Mouse (Mus musculus) lung, adult 2 months (tissue): ENCODE measurements at regions not wholly inside any gene's neighbourhood (a gene's known extent, or its start where the extent isn't known, plus 50 kb on each side); places are given as distances from the start of the nearest gene placed in this dataset.

Source experiments
- DNase-seq: peaks from one replicate; pipeline ENCODE4 v3.0.0; 2022
- H3K4me1 ChIP-seq: fragments of 200-500 bp; 2 replicates; pipeline ENCODE4 v1.6.1; 2011; ENCODE audit warnings: low read length; ENCODE audit not compliant: control insufficient read depth, insufficient read depth
- H3K4me3 ChIP-seq: fragments of 200-500 bp; replicated peaks from 2 replicates; pipeline ENCODE3; 2011; ENCODE audit warnings: low read depth, mild to moderate bottlenecking, control low read depth, low read length; ENCODE audit errors: extremely low read depth
- CTCF ChIP-seq: fragments of 200-500 bp; IDR thresholded peaks from 2 replicates; pipeline ENCODE4 v1.5.1; 2011; ENCODE audit warnings: mild to moderate bottlenecking, low read length, control low read depth; ENCODE audit not compliant: insufficient read depth
- POLR2A ChIP-seq: fragments of 200-500 bp; IDR thresholded peaks from 2 replicates; pipeline ENCODE4 v1.6.1; 2011; ENCODE audit warnings: low read depth, mild to moderate bottlenecking, control low read depth, low read length, borderline replicate concordance; ENCODE audit errors: extremely low read depth
- WGBS: fragments of 180-500 bp; shearing (Covaris S2); methylation state at CpG from one replicate; pipeline ENCODE4 v1.1.7; 2018; 5-methylcytosine and 5-hydroxymethylcytosine counted together

DNA sequence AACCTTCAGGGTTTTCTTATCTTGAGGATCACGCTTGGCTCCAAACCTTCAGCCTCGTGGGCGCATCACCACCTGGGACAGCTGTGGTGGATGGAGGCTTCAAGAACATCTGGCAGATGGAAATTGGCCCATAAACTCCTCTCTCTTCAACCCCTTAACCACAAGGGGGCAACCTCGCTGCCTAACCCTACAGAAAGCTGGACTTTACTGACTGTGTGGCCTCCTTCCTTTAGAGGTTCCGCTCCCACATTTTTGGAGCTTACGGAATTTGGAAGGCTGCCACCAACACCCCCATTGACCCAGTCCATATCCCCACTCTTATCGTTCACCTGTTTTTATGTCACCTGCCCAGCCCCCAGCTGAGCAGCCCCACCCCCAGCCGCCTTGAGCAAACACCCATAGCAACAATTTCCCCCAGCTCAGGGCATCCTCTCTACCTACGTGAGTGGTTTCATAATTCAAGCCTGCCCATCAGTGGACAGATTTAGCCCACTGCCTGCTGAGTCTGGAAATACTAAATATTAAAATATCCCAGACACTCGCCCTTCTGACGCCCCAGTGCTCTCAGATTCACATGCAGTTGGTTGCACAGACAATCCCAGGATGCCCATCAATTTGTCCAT lies 167.0 kb upstream of the Slc22a22 start:
- no peaks in the 10 kb centered on the region for H3K4me1 ChIP-seq
- peak; percentile 32 for DNase-seq
- no peak overlapping the region for H3K4me3 ChIP-seq
- TF ChIP-seq CTCF (peak; percentile 33; the same call in 1 of the 2 replicates), POLR2A (no peak)
- 48% methylated on average over 11 of the region's 11 CpGs for WGBS

- Histone ChIP-seq H3K4me1 (no peaks in the 10 kb centered on the region), H3K4me3 (no peak overlapping the region)
- TF ChIP-seq CTCF (no peak), POLR2A (no peak)
- no peak for DNase-seq
- WGBS = 72% methylated on average over 7 of the region's 7 CpGs
Measured at GRCm38 (mm10) chr15:57639115-57639514, 161.7 kb upstream of the Slc22a22 start.

DNA sequence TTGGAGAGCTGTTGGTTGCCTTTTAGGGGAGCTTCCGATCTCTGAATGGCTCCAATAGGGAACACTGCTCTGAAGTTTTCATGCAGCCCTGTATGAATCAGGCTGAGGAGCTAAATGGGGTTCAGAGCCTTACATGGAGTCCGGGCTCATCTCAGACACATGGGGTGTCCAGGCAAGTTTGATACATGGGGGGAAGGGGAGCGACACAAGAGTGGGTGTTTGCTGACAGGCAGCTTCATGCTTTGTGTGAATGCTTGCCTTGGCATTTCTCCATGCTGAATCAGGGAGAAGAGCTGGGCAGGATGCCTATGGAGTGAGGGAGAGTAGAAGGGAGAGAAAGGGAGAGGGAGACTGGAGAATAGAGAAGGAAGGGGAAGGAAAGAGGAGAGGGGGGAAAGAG lies 155.6 kb upstream of the Slc22a22 start:
- H3K4me3 ChIP-seq = no peak overlapping the region
- WGBS = 73% methylated on average over 3 of the region's 3 CpGs
- no peak for TF ChIP-seq POLR2A
- no peak for TF ChIP-seq CTCF
- H3K4me1 ChIP-seq = no peaks in the 10 kb centered on the region
- DNase-seq = no peak

- H3K4me1 ChIP-seq = no peaks in the 10 kb centered on the region
- H3K4me3 ChIP-seq = no peak overlapping the region
- DNase-seq = no peak
- TF ChIP-seq POLR2A (no peak), CTCF (no peak)
- WGBS = 87% methylated on average over 8 of the region's 8 CpGs
Measured at GRCm38 (mm10) chr15:57632537-57632936, 155.1 kb upstream of the Slc22a22 start.

- DNase-seq = no peak
- 83% methylated on average over 6 of the region's 6 CpGs for WGBS
- TF ChIP-seq CTCF (no peak), POLR2A (no peak)
- Histone ChIP-seq H3K4me3 (no peak overlapping the region), H3K4me1 (no peaks in the 10 kb centered on the region)
Measured at GRCm38 (mm10) chr15:57618466-57618865, 141.0 kb upstream of the Slc22a22 start.

GRCm38 (mm10) chr15:57616880-57617391 lies 139.5 kb upstream of the Slc22a22 start:
- no peak for TF ChIP-seq POLR2A
- TF ChIP-seq CTCF = no peak
- Histone ChIP-seq H3K4me3 (no peak overlapping the region), H3K4me1 (no peaks in the 10 kb centered on the region)
- WGBS = 59% methylated on average over 11 of the region's 11 CpGs
- DNase-seq = no peak

GRCm38 (mm10) chr15:57610006-57610405 lies 132.6 kb upstream of the Slc22a22 start:
- H3K4me1 ChIP-seq = no peaks in the 10 kb centered on the region
- 86% methylated on average over 2 of the region's 2 CpGs for WGBS
- no peak overlapping the region for H3K4me3 ChIP-seq
- TF ChIP-seq POLR2A = no peak
- TF ChIP-seq CTCF = no peak
- no peak for DNase-seq

GRCm38 (mm10) chr15:57608519-57608918 lies 131.1 kb upstream of the Slc22a22 start:
- Histone ChIP-seq H3K4me3 (no peak overlapping the region), H3K4me1 (no peaks in the 10 kb centered on the region)
- WGBS = 87% methylated on average over 3 of the region's 3 CpGs
- no peak for DNase-seq
- no peak for TF ChIP-seq POLR2A
- no peak for TF ChIP-seq CTCF

GRCm38 (mm10) chr15:57600562-57600961 lies 123.1 kb upstream of the Slc22a22 start:
- TF ChIP-seq CTCF (peak; percentile 80), POLR2A (no peak)
- peak; percentile 8 for DNase-seq

DNA sequence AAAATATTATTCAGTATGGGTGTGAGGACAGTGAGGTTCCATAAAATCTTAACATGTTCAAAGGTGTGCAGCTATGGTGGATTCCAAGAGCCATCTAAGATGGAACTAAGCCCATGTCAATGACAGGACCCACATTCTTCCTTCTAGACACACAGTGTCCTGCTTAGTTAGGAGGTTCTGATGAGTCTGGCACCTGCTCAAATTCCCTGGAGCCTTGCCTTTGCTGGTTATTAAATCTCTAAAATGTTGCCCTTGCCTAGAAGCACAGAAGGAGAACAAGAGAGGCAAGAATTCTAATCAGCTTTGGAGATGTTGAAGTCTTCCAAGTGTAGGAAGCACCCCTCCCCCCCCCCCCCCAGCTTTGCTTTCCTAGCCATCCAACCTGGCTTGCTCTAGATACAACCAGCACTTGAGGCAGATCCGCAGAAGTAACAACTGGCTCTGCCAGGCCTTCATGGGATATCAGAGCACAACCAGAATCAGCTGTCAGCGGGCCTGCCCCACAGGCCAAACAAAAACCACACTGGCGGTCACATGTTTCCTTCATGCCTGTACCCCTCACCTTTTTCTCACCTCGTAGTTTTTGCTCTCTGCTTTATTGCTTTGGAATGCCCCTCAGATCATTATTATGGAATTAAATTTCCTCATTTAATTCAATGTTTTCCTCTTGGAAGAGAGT lies 116.0 kb upstream of the Slc22a22 start:
- DNase-seq = no peak
- Histone ChIP-seq H3K4me1 (no peaks in the 10 kb centered on the region), H3K4me3 (no peak overlapping the region)
- TF ChIP-seq POLR2A = no peak
- no peak for TF ChIP-seq CTCF
- 66% methylated on average over 4 of the region's 4 CpGs for WGBS

More at GRCm38 (mm10) chr15:57600562-57600961, 123.1 kb upstream of the Slc22a22 start:
- H3K4me1 ChIP-seq = no peaks in the 10 kb centered on the region
- no peak overlapping the region for H3K4me3 ChIP-seq
- 12% methylated on average over 6 of the region's 6 CpGs for WGBS
